Comparison of ENCODE assay signal across 16 mouse cellular contexts in the genomic region with DNA sequence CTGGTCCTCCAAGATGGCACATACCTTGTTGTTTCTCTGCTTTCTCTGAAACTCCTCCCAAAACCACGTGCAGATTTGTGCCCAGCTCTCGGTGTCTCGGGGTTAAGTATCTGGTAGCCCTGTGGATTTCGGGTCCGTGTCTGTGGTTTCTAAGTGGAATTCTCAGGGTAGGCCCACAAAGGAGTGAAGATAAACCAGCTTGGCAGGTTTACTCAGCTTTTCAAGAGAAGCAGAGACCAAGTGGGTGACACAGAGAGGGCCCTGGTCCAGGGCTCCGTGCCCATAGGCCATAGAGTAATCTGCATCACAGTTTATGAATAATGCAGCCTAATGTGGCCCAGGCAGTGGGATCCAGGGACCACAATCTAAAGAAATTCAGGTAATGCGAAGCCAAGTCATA.
DNase-seq lines count a peak whose midpoint lies in the region; ATAC-seq and TF ChIP-seq lines count a peak whose summit lies in the region.
"Had no signal": no experiment of that assay in that cellular context is flagged by ENCODE, and none has a peak within 500 bp of the region (broad histone marks: within the 10 kb centered on the region; RNA-seq: fewer than 3 reads in every experiment).

No protein-coding gene starts in this region.

- no peak for TF ChIP-seq POLR2A in MEL (IDR thresholded peaks at IDR 0.05; ENCODE audit: control insufficient read depth in 1 of 2, insufficient read depth in 1 of 2, low read depth in 1 of 2, low read length in 2 of 2, poor library complexity in 1 of 2)

- no peak overlapping the region for H3K9ac ChIP-seq in embryonic facial prominence, embryonic 14.5 days (ENCODE audit: low read depth, low read length)
- H3K9ac ChIP-seq in MEL (ENCODE audit: control insufficient read depth, low read depth, low read length, poor library complexity, severe bottlenecking) = no peak overlapping the region
- H3K9ac ChIP-seq in lung, embryonic 14.5 days = no peak overlapping the region
- H3K9ac ChIP-seq: forebrain, postnatal 0 days; heart, embryonic 13.5 days; hindbrain, embryonic 15.5 days had no signal

- no peaks in the 10 kb centered on the region for H3K79me2 ChIP-seq in MEL (ENCODE audit: control insufficient read depth, insufficient read depth, low read length, poor library complexity)

- H3K4me3 ChIP-seq in embryonic facial prominence, embryonic 14.5 days (ENCODE audit: low read depth, low read length) = no peak overlapping the region
- no peak overlapping the region for H3K4me3 ChIP-seq in embryonic facial prominence, embryonic 10.5 days
- no peak overlapping the region for H3K4me3 ChIP-seq in MEL (ENCODE audit: control insufficient read depth in 1 of 2, insufficient read depth in 1 of 2, low read depth in 2 of 2, low read length in 2 of 2)
- no peak overlapping the region for H3K4me3 ChIP-seq in lung, embryonic 14.5 days (ENCODE audit: low read depth, low read length)
- H3K4me3 ChIP-seq: heart, embryonic 13.5 days; hindbrain, embryonic 15.5 days had no signal

- peak; percentile 57; the same call in 1 of the 2 replicates for ATAC-seq in embryonic facial prominence, embryonic 14.5 days (ENCODE audit: low read depth)
- peak; percentile 44; the same call in 1 of the 2 replicates for ATAC-seq in lung, embryonic 14.5 days (ENCODE audit: insufficient read depth)
- ATAC-seq in monocyte, adult 5-6 weeks (replicated peaks; ENCODE audit: insufficient number of reproducible peaks, low FRiP score, low TSS enrichment, poor library complexity, severe bottlenecking) = no peak
- ATAC-seq: activated CD4-positive, CD25-positive, alpha-beta regulatory T cell, adult 4 months; CD4-positive, CD25-positive, alpha-beta regulatory T cell, adult 4 months; forebrain, postnatal 0 days; Patski had no signal

- no peak for TF ChIP-seq RAD21 in MEL (IDR thresholded peaks at IDR 0.05; ENCODE audit: low read depth, low read length)

- H3K36me3 ChIP-seq in embryonic facial prominence, embryonic 14.5 days (ENCODE audit: control insufficient read depth, insufficient read depth, low read length) = no peaks in the 10 kb centered on the region
- no peaks in the 10 kb centered on the region for H3K36me3 ChIP-seq in embryonic facial prominence, embryonic 10.5 days (replicated peaks)
- peaks cover 0 to 8% of the 10 kb centered on the region in 2 experiments; a peak in 2 of 4 replicates for H3K36me3 ChIP-seq in MEL (ENCODE audit: control insufficient read depth in 1 of 2, insufficient read depth in 2 of 2, low read length in 2 of 2)
- H3K36me3 ChIP-seq in lung, embryonic 14.5 days (ENCODE audit: insufficient read depth) = no peaks in the 10 kb centered on the region
- H3K36me3 ChIP-seq: G1E; heart, embryonic 13.5 days; hindbrain, embryonic 15.5 days had no signal

- no peaks in the 10 kb centered on the region for H3K9me3 ChIP-seq in embryonic facial prominence, embryonic 14.5 days (ENCODE audit: control insufficient read depth, low read length)
- H3K9me3 ChIP-seq in embryonic facial prominence, embryonic 10.5 days = no peaks in the 10 kb centered on the region
- no peaks in the 10 kb centered on the region for H3K9me3 ChIP-seq in MEL (replicated peaks; ENCODE audit: insufficient read depth, low read length)
- H3K9me3 ChIP-seq in lung, embryonic 14.5 days (ENCODE audit: low read depth, low read length) = no peaks in the 10 kb centered on the region
- H3K9me3 ChIP-seq: G1E; heart, embryonic 13.5 days; hindbrain, embryonic 15.5 days had no signal

- H3K4me1 ChIP-seq in embryonic facial prominence, embryonic 14.5 days (ENCODE audit: control insufficient read depth, insufficient read depth, low read length) = no peaks in the 10 kb centered on the region
- peaks cover 14% of the 10 kb centered on the region for H3K4me1 ChIP-seq in embryonic facial prominence, embryonic 10.5 days
- H3K4me1 ChIP-seq in MEL (ENCODE audit: control insufficient read depth in 1 of 2, insufficient read depth in 2 of 2, low read length in 2 of 2) = peaks cover 5 to 11% of the 10 kb centered on the region in 2 experiments
- H3K4me1 ChIP-seq in lung, embryonic 14.5 days (ENCODE audit: insufficient read depth) = no peaks in the 10 kb centered on the region
- H3K4me1 ChIP-seq: hindbrain, embryonic 15.5 days had no signal

- no peaks in the 10 kb centered on the region for H3K27me3 ChIP-seq in embryonic facial prominence, embryonic 14.5 days (replicated peaks; ENCODE audit: control insufficient read depth, insufficient read depth, low read length)
- no peaks in the 10 kb centered on the region for H3K27me3 ChIP-seq in embryonic facial prominence, embryonic 10.5 days (replicated peaks; ENCODE audit: low read depth, poor library complexity, severe bottlenecking)
- H3K27me3 ChIP-seq in MEL (ENCODE audit: control insufficient read depth in 1 of 2, insufficient read depth in 2 of 2, low read length in 2 of 2) = peaks cover 0 to 1% of the 10 kb centered on the region in 2 experiments; a peak in 2 of 4 replicates
- no peaks in the 10 kb centered on the region for H3K27me3 ChIP-seq in lung, embryonic 14.5 days (ENCODE audit: insufficient read depth, low read length)
- H3K27me3 ChIP-seq: heart, embryonic 13.5 days; hindbrain, embryonic 15.5 days; Patski had no signal

- no peak for TF ChIP-seq EP300 in MEL (IDR thresholded peaks at IDR 0.05; ENCODE audit: low read depth in 1 of 2, low read length in 2 of 2)

- no peak overlapping the region for H3K27ac ChIP-seq in embryonic facial prominence, embryonic 14.5 days (replicated peaks; ENCODE audit: low read depth, low read length)
- no peak overlapping the region for H3K27ac ChIP-seq in embryonic facial prominence, embryonic 10.5 days (replicated peaks)
- H3K27ac ChIP-seq in MEL (ENCODE audit: control insufficient read depth, low read depth, low read length) = no peak overlapping the region
- H3K27ac ChIP-seq in lung, embryonic 14.5 days (ENCODE audit: low read depth) = no peak overlapping the region
- H3K27ac ChIP-seq: heart, embryonic 13.5 days; hindbrain, embryonic 15.5 days had no signal

- H3K4me2 ChIP-seq in embryonic facial prominence, embryonic 14.5 days (ENCODE audit: low read depth, low read length) = no peak overlapping the region
- no peak overlapping the region for H3K4me2 ChIP-seq in lung, embryonic 14.5 days
- H3K4me2 ChIP-seq: heart, embryonic 13.5 days; hindbrain, embryonic 15.5 days had no signal

- TF ChIP-seq CTCF in MEL (IDR thresholded peaks at IDR 0.05 in 2 of 3, conservative IDR thresholded peaks at IDR 0.05 in 1 of 3; ENCODE audit: control insufficient read depth in 1 of 3, insufficient read depth in 1 of 3, low read depth in 2 of 3, low read length in 3 of 3, poor library complexity in 1 of 3, severe bottlenecking in 1 of 3) = no peak
- TF ChIP-seq CTCF in lung, embryonic 14.5 days (IDR thresholded peaks at IDR 0.05; ENCODE audit: low read depth) = no peak

- 74% methylated on average over 7 of the region's 7 CpGs for WGBS in embryonic facial prominence, embryonic 14.5 days
- 84% methylated on average over 7 of the region's 7 CpGs for WGBS in embryonic facial prominence, embryonic 10.5 days
- WGBS in lung, embryonic 14.5 days = 56% methylated on average over 7 of the region's 7 CpGs

- DNase-seq in embryonic facial prominence, embryonic 14.5 days (ENCODE audit: low spot score) = peak; percentile 47
- no peak for DNase-seq in embryonic facial prominence, embryonic 10.5 days (ENCODE audit: low spot score)
- no peak for DNase-seq in MEL (ENCODE audit: low read depth, low spot score)
- DNase-seq in lung, embryonic 14.5 days = peak; percentile 54
- DNase-seq in lung, postnatal 10 days = peak; percentile 24
- DNase-seq in cerebellum, adult 11-12 months = no peak
- no peak for DNase-seq in right cerebral cortex, postnatal 4 days
- DNase-seq: forebrain, postnatal 0 days; gastrocnemius, postnatal 14 days had no signal

TF ChIP-seq in MEL, 35 proteins besides CTCF, POLR2A, EP300 and RAD21:
- TF ChIP-seq ETS1 (IDR thresholded peaks at IDR 0.05; ENCODE audit: low read depth, low read length) (no peak), MXI1 (IDR thresholded peaks at IDR 0.05; ENCODE audit: low read depth, low read length) (0 out of 2 replicates have a peak, but pooled peaks have one; percentile 37)

Comparison
In these comparisons a context has a peak if more than half of its experiments do, and no peak if none do; other contexts are left out.
1. DNase-seq: peak in embryonic facial prominence, embryonic 14.5 days (single experiment), lung, embryonic 14.5 days (single experiment) and lung, postnatal 10 days (single experiment); none in embryonic facial prominence, embryonic 10.5 days (single experiment), MEL (single experiment), cerebellum, adult 11-12 months (single experiment) and right cerebral cortex, postnatal 4 days (single experiment).